Mouse (Mus musculus) adrenal gland, postnatal 4 days (tissue): ENCODE measurements around the gene Nprl2. TPM values are rescaled to one million over a fixed set of nuclear protein-coding genes. Genes with fewer than 3 reads are reported as not detected.
"Not testable (repeated sequence)": the region's sequence is repeated elsewhere in the genome, so short reads cannot be mapped to it uniquely, and the experiment has no call there.

ENCODE experiments used
- DNase-seq, 2 experiments: peaks; one replicate each; pipeline ENCODE4 v3.0.0; 2021 to 2022; ENCODE audit warnings: low spot score in 2 of 2, mixed read lengths in 2 of 2
- total RNA-seq, 2 experiments: library from RNA; stranded (reverse); gene quantifications; 2 replicates each; pipeline ENCODE4 v1.2.3; 2021

The Nprl2 gene
- total RNA-seq, 2 experiments from 2014 or later, result 18.8 to 19.6 TPM

GRCm38 (mm10) chr9:107551890-107552355 is 9.9 kb downstream of the Nprl2 start:
- no peak for DNase-seq

GRCm38 (mm10) chr9:107552690-107553393 is 10.8 kb downstream of the Nprl2 start:
- no peak for DNase-seq

DNA sequence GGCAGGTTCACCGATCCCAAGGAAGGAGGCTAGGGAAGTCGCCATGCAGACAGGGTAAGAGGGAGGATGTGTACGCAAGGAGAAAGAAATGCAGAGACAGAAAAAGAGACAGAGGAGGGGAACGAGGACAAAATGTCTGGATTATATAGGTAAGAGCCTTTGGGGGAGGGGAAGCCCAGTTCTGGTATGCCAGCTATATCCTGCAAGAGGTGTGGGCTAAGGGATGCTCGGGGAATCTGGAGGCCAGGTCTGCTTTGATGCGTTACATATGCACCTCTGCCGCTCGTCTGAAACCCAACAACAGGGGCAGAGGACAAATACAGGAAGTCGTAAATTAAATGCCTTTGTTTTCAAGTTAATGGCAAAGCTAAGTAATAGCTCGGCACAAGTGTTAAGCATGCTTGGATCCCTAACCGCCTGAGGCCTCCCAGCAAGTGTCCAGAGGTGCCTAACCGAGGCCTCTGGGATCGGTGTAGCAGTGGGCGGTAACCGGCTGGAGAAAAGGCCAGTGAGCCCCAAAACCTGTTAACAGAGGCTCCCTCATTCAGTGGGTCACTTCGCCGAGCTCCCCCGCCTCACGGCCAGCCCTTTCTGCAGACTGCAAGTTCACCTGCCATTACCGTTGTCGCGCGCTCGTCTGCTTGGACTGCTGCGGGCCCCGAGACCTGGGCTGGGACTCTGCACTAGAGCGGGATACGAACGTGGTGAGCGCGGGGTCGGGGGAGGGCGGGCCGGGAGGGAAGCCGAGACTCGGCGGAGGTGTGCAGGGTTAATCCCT is 11.7 kb downstream of the Nprl2 start:
- DNase-seq, result no peak

DNA sequence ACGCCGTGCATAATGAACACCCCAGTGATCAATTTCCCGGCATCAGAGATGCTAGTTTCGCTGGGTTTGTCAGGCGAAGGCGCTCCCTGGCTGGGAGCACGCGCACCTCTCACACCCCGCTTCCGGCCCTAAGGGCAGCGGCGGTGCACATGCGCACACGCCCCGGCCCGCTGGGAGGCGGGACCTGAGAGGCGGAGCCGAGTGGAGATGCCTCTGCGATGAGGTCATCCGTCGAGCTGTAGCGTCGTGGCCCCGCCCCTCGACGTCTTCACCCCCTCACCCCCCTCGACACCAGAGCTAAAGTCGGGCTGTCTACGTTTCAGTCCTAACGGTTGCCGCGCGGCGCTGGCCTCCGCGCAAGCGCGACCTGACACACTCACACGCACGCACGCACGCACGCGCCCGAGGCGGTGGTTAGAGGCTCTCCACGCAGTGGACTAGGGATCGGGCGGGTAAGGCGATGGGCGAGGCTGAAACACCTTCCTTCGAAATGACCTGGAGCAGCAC is 12.3 kb downstream of the Nprl2 start:
- DNase-seq, result peak; percentile 74 to 85

DNA sequence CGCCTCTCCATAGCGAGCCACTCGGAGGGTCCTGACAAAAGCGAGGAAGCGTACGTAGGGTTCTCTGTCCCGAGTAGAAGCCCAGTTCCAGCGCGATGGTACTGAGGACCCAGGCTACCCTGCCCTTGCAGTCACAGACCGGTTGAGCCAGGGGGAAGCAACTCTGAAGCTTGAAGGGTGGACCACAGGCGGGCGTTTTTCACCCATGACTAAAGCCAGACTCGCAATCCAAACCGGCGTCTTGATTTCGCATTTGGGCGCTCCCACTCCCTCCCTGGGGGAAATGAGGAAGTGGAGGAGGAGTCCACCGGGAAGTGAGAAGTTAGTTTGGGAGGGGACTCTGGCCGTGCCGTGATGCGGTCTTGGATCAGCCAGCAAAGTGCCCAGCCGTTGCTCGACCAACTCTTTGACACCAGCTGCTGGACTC is 13.0 kb downstream of the Nprl2 start:
- DNase-seq, result no peak

DNA sequence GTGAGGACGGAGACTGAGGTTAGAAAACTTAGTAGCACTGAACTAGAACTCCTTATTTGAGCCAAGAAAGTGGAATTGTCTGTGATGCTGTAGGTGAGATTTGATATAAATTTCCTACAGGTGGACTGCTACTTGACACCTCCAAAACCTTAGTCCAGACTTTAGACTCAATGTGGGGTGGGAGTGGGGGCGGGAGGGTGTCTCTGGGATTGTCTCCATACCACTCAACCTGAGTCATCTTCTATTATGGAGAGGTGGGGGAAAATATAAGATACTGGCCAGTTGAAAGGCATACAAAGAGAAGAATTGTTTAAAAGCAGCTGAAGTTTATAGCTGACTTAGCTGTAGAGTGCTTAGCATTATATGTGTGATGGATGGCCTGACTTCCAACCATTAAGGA is 13.7 kb downstream of the Nprl2 start:
- no peak for DNase-seq

- DNase-seq, result no peak
These were observed 14.3 kb downstream of the Nprl2 start for GRCm38 (mm10) chr9:107556346-107556745.

DNA sequence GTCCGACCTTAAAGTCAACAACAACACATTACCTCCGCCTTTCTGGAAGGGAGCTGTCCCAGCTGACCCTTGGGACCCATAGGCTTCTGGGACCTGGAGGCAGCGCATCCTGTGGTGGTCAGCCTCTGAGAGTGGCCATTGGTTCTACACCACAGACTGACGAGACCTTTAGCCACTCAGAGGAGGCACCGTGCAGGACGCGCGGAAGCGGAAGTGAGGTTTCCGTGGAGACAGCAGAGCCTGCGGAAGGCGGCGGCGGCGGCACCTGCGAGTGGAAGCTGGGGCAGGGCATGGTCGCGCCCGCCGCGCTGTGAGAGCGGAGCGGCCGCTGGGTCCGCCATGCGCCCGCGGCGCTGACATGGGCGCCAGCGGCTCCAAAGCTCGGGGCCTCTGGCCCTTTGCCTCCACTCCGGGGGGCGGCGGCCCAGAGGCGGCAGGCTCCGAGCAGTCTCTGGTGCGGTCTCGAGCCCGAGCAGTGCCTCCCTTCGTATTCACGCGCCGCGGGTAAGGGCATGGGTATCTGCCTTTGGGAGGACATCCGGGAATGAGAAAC is 21.1 kb downstream of the Nprl2 start, which contains the start of gene Tusc2:
TSS of gene Tusc2 (plus strand) at position 227 of the 553 bp plus-strand sequence.
- peak; percentile 65 to 86 for DNase-seq

GRCm38 (mm10) chr9:107565556-107565955 is 23.5 kb downstream of the Nprl2 start:
- DNase-seq, result not testable (repeated sequence)

DNA sequence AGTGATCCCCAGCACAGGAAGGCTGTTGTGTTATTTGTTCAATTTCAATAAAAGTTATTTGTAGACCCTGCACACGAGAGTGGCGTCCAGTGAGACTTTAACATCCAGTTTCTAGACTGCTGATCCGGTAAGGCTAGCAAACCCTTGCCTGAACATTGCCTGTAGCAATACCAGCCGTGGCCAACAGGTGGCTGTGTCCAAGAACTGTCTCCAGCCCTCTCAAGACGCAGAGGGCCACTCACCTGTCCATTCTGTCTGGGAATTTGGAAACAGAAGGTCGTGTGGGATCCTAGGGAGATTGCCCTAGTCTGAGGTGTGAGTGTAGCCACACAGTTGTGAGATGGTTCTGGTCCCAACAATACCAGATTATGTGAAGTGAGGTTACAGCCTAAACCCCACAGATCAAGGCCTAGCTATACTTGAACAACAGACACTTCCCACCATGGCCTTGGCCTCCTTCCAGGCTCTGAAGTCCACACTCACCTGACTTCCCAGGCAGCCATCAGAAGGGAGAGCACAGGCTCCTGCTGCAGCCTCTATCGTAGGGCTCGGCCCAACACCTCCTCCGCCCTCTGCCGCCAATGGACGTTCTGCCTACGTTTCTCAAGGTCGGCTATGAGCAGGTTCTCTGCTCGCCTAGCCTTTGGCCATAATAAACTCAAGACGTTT is 24.1 kb downstream of the Nprl2 start:
- peak in 1 of 2 experiments; percentile 67 for DNase-seq

DNA sequence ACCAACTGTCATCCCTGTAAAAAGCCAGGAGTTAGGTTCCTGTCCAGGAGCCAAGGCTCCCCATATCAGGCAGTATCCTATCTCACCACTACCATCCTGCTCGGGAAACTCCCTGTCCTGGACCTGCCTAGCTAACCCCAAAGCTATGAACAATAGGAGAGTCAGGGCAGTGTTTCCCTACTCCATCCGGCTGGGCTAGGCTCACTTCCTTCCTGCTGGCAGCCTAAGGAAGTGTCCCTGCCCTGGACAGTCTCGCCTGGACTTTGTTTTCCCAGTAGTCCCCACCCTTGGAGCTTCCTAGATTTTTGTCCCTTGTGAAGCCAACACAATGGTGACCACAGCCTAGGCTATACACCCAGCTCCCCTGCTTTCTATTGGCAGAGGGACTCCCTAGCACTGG is 24.8 kb downstream of the Nprl2 start:
- no peak for DNase-seq

- no peak for DNase-seq
These were observed 25.8 kb downstream of the Nprl2 start, which contains the start of gene Hyal2 for GRCm38 (mm10) chr9:107567702-107568319. Hyal2 (plus strand) TSS chr9:107567945.

DNA sequence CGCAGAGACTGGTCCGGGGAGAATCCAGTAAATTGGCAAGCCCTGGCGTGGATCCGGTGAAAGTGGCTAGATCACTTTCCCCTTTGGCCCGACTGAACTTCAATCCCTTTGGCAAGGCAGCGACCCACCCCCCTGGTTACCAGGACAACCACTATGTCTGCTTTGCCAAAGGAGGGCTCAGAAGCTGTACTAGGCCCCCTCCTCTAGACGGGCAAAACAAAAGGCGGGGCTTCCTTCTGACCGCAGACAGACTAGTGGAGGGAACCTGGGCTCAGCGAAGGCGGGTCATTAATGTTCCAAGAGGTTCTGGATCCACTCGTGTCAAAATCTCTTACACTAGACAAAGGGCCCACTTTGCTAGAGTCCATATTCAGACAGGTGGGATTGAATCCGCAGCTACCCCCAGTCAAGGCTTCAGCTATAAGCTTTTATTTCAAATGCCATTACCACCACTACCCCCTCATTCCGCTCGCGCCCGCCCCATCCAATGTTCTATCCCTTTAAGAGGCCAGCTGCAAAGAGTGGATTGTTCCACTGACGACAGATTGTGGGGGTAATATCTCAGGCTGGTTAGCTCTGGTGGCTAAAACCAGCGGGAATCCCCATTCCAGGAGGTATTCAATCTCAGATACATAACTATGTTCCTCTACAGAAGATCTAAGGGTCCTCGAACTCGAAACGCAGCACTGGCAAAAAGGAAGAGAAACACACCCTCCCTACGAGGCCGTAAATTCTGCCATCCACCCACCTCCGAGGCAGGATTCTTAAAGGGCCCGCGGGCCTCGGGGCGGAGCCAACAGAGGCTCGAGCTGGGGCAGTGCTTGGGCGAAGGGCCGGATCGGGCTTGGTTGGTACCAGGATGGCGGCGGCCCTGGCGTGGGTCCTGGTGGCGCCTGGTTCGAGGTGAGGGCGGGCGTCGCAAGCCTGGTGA is 26.6 kb downstream of the Nprl2 start:
- peak in 1 of 2 experiments; percentile 75 for DNase-seq

- DNase-seq, result no peak
These were observed 27.2 kb downstream of the Nprl2 start for GRCm38 (mm10) chr9:107569270-107569669.

DNA sequence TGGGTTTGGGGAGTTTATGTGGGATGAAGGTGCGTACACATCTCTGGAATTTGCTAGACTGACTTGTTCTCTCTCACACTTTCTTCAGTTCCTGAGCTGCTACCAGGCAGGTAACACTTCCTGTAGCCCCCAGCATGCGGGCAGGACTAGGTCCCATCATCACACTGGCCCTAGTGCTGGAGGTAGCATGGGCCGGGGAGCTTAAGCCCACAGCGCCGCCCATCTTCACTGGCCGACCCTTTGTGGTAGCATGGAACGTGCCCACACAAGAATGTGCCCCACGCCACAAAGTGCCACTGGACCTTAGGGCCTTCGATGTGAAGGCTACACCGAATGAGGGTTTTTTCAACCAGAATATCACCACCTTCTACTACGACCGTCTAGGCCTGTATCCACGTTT is 28.0 kb downstream of the Nprl2 start:
- no peak for DNase-seq

- no peak for DNase-seq
These were observed 28.8 kb downstream of the Nprl2 start for GRCm38 (mm10) chr9:107570845-107571244.

DNA sequence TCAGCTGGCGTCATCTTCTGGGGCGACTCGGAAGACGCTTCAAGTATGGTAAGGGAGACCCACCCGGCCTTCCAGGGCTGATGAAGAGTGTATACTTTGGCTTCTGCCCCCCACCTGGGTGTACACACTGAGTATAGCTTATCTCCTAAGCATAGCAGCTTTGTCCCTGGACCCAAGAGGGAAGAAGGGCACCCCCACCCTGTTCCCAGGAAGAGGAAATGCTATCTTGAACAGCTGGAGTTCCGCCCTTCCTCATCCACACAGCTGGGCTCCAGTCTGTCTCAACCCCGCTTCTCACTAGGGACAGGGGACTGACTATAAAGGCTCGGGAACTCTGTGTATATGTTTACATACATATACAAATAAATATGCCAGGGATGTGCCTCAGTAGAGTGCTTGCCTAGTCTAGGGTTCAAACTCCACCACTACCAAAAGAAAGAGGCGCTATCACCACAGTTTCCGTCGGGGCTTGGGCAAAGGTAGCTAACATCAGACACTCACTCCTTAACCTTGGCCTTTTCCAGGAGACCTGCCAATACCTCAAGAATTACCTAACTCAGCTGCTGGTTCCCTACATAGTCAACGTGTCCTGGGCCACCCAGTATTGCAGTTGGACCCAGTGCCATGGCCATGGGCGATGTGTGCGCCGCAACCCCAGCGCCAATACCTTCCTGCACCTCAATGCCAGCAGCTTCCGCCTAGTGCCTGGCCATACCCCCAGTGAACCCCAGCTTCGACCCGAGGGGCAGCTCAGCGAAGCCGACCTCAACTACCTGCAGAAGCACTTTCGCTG is 29.7 kb downstream of the Nprl2 start:
- no peak for DNase-seq

GRCm38 (mm10) chr9:107572327-107572662 is 30.3 kb downstream of the Nprl2 start:
- no peak for DNase-seq

DNA sequence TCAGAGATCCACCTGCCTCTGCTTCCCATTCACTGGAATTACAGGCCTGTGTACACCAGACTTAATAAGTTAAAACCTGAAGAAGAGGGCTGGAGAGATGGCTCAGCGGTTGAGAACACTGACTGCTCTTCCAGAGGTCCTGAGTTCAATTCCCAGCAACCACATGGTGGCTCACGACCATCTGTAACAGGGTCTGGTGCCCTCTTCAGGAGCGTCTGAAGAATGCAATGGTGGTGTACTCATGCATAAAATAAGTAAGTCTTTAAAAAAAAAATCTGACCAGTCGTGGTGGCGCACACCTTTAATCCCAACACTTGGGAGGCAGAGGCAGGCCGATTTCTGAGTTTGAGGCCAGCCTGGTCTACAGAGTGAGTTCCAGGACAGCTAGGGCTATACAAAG is 31.7 kb downstream of the Nprl2 start:
- not testable (repeated sequence) for DNase-seq
